In genomic region chr17:7169627-7170303, GRCm38 (mm10) we compare ENCODE assay signal across 8 mouse cellular contexts. TPM values are rescaled to one million over a fixed set of nuclear protein-coding genes. Genes with fewer than 3 reads are reported as not detected.
DNase-seq lines count a peak whose midpoint lies in the region; ATAC-seq lines count a peak whose summit lies in the region.

Gene Rps6ka2, plus strand, starts transcription at chr17:7170115.

- no peaks in the 10 kb centered on the region for H3K27me3 ChIP-seq in hindbrain, embryonic 16.5 days (replicated peaks; ENCODE audit: control insufficient read depth, insufficient read depth, low read length)

- peaks cover 32% of the 10 kb centered on the region for H3K79me2 ChIP-seq in macrophage (ENCODE audit: inconsistent target)

- peak within 1 kb of the TSS; percentile 89 for H3K4me2 ChIP-seq in hindbrain, embryonic 16.5 days (ENCODE audit: low read length)

- under 1% methylated on average over 42 of the region's 56 CpGs for WGBS in hindbrain, embryonic 16.5 days
- WGBS in macrophage (ENCODE audit: missing documents): under 1% methylated on average over 51 of the region's 56 CpGs

- H3K36me3 ChIP-seq in hindbrain, embryonic 16.5 days (ENCODE audit: control insufficient read depth, insufficient read depth, low read length): no peaks in the 10 kb centered on the region
- H3K36me3 ChIP-seq in macrophage (ENCODE audit: inconsistent target): no peaks in the 10 kb centered on the region

- peak within 1 kb of the TSS; percentile 84 for H3K27ac ChIP-seq in hindbrain, embryonic 16.5 days (ENCODE audit: low read depth, low read length)
- H3K27ac ChIP-seq in macrophage: peak within 1 kb of the TSS; percentile 90

- H3K4me3 ChIP-seq in hindbrain, embryonic 16.5 days (ENCODE audit: low read length): peak within 1 kb of the TSS; percentile 83
- H3K4me3 ChIP-seq in macrophage (ENCODE audit: inconsistent target): peak within 1 kb of the TSS; percentile 45

- peak; percentile 96 for DNase-seq in WW6 (ENCODE audit: low read depth, low spot score)
- DNase-seq in cerebellum, postnatal 4 days (ENCODE audit: low spot score in 2 of 2): peak; percentile 82 to 95
- DNase-seq in gastrocnemius, adult 18-20 months (ENCODE audit: low spot score): peak; percentile 95
- DNase-seq in left cerebral cortex, adult 18-20 months (ENCODE audit: low spot score in 2 of 2): peak; percentile 90 to 96
- DNase-seq in right cerebral cortex, adult 18-20 months: peak; percentile 97
- DNase-seq in urinary bladder, postnatal 10 days (ENCODE audit: low spot score): peak; percentile 86

- peaks cover 16% of the 10 kb centered on the region for H3K4me1 ChIP-seq in hindbrain, embryonic 16.5 days (ENCODE audit: control insufficient read depth, insufficient read depth, low read depth, low read length)

- peak; percentile 99 for ATAC-seq in hindbrain, embryonic 16.5 days

- H3K9ac ChIP-seq in hindbrain, embryonic 16.5 days (ENCODE audit: low read depth, low read length): peak within 1 kb of the TSS; percentile 85

- H3K9me3 ChIP-seq in hindbrain, embryonic 16.5 days (ENCODE audit: control insufficient read depth, low read length): no peaks in the 10 kb centered on the region

RNA-seq across cellular contexts. Expression of gene Rps6ka2, which starts in this region (rescaled TPM):
- 100 to 1,000 TPM in 1 of 2 experiments, 10 to 100 TPM in 1; 93.6 to 103 TPM for total RNA-seq in gastrocnemius, adult 18-20 months (2021)
- polyA plus RNA-seq in hindbrain, embryonic 16.5 days (2015; fragmentation: Nextera tagmentation; extraction: Ambion mirVana): 18.7 and 20.9 TPM in 2 replicates
- total RNA-seq in left cerebral cortex, adult 18-20 months (2021): 10 to 100 TPM; 59.6 to 60.0 TPM
- 100 to 1,000 TPM in 3 of 26 experiments, 10 to 100 TPM in 16, 1 to 10 TPM in 7; 7.3 to 157 (median 26.0) TPM for total RNA-seq in macrophage (2018; cell fraction: chromatin; rRNA removed)
- total RNA-seq in macrophage (2018; cell fraction: cytosol; rRNA removed): 10 to 100 TPM in 8 of 26 experiments, 1 to 10 TPM in 18; 2.5 to 19.7 (median 7.2) TPM
- 10 to 100 TPM in 16 of 26 experiments, 1 to 10 TPM in 10; 3.9 to 87.6 (median 15.8) TPM for total RNA-seq in macrophage (2018; cell fraction: nucleus; rRNA removed)
- polyA plus RNA-seq in macrophage (2018): 5.0 to 8.7 TPM (median 6.5 TPM) in 3 replicates

Comparison
In these comparisons a context has a peak if more than half of its experiments do, and no peak if none do; other contexts are left out.
1. Peak in every context shown above with its lines: DNase-seq, ATAC-seq, H3K4me3 ChIP-seq and H3K27ac ChIP-seq.